Mouse (Mus musculus): ENCODE data around the gene Rnf113a2. TPM values are rescaled to one million over a fixed set of nuclear protein-coding genes. Genes with fewer than 3 reads are reported as not detected.

Rnf113a2 gene
- polyA plus RNA-seq, 1 experiment from 2014 or later = 11.7 TPM

- H3K27ac ChIP-seq (ENCODE audit: low read length) = no peak overlapping the region
- H3K9ac ChIP-seq (ENCODE audit: low read depth, low read length) = no peak overlapping the region
- H3K4me2 ChIP-seq (ENCODE audit: low read depth, low read length) = no peak overlapping the region
- no peaks in the 10 kb centered on the region; the same call in none of the 2 replicates for H3K36me3 ChIP-seq (ENCODE audit: control insufficient read depth, insufficient read depth)
- no peaks in the 10 kb centered on the region for H3K27me3 ChIP-seq (ENCODE audit: control insufficient read depth, insufficient read depth, low read depth, low read length)
- H3K4me3 ChIP-seq (ENCODE audit: low read depth, low read length) = no peak overlapping the region
- ATAC-seq (ENCODE audit: low read depth) = no peak
- WGBS (ENCODE audit: insufficient replicate concordance) = 41% methylated on average over 2 of the region's 2 CpGs
- H3K4me1 ChIP-seq (ENCODE audit: control insufficient read depth, low read depth, low read length) = no peaks in the 10 kb centered on the region
- no peaks in the 10 kb centered on the region for H3K9me3 ChIP-seq (replicated peaks; ENCODE audit: control insufficient read depth, low read length)
Observed at GRCm38 (mm10) chr12:84438697-84439096, 21.7 kb downstream of the Rnf113a2 start.

GRCm38 (mm10) chr12:84442526-84442925 is 25.5 kb downstream of the Rnf113a2 start:
- no peak for ATAC-seq (ENCODE audit: low read depth)
- no peaks in the 10 kb centered on the region; the same call in 1 of the 2 replicates for H3K27me3 ChIP-seq (ENCODE audit: control insufficient read depth, insufficient read depth, low read depth, low read length)
- no peak overlapping the region for H3K27ac ChIP-seq (ENCODE audit: low read length)
- H3K9ac ChIP-seq (ENCODE audit: low read depth, low read length) = no peak overlapping the region
- H3K4me3 ChIP-seq (ENCODE audit: low read depth, low read length) = no peak overlapping the region
- H3K36me3 ChIP-seq (ENCODE audit: control insufficient read depth, insufficient read depth) = no peaks in the 10 kb centered on the region; the same call in none of the 2 replicates
- WGBS (ENCODE audit: insufficient replicate concordance) = 59% methylated on average over 4 of the region's 4 CpGs
- H3K4me2 ChIP-seq (ENCODE audit: low read depth, low read length) = no peak overlapping the region
- no peaks in the 10 kb centered on the region for H3K9me3 ChIP-seq (replicated peaks; ENCODE audit: control insufficient read depth, low read length)
- H3K4me1 ChIP-seq (ENCODE audit: control insufficient read depth, low read depth, low read length) = no peaks in the 10 kb centered on the region

GRCm38 (mm10) chr12:84447386-84447785 is 30.4 kb downstream of the Rnf113a2 start:
- WGBS (ENCODE audit: insufficient replicate concordance) = 58% methylated on average over 1 of the region's 1 CpGs
- no peak for ATAC-seq (ENCODE audit: low read depth)
- no peak overlapping the region for H3K9ac ChIP-seq (ENCODE audit: low read depth, low read length)

GRCm38 (mm10) chr12:84448181-84448580 is 31.2 kb downstream of the Rnf113a2 start:
- 63% methylated on average over 6 of the region's 6 CpGs for WGBS (ENCODE audit: insufficient replicate concordance)
- peaks cover 13% of the 10 kb centered on the region for H3K4me1 ChIP-seq (ENCODE audit: control insufficient read depth, low read depth, low read length)

More at GRCm38 (mm10) chr12:84447386-84447785, 30.4 kb downstream of the Rnf113a2 start:
- H3K4me1 ChIP-seq (ENCODE audit: control insufficient read depth, low read depth, low read length) = peaks cover 5% of the 10 kb centered on the region
- H3K36me3 ChIP-seq (ENCODE audit: control insufficient read depth, insufficient read depth) = no peaks in the 10 kb centered on the region
- no peak overlapping the region for H3K4me3 ChIP-seq (ENCODE audit: low read depth, low read length)
- no peak overlapping the region for H3K27ac ChIP-seq (ENCODE audit: low read length)
- H3K27me3 ChIP-seq (ENCODE audit: control insufficient read depth, insufficient read depth, low read depth, low read length) = no peaks in the 10 kb centered on the region; the same call in 1 of the 2 replicates
- no peak overlapping the region for H3K4me2 ChIP-seq (ENCODE audit: low read depth, low read length)
- H3K9me3 ChIP-seq (replicated peaks; ENCODE audit: control insufficient read depth, low read length) = no peaks in the 10 kb centered on the region

GRCm38 (mm10) chr12:84449887-84450286 is 32.9 kb downstream of the Rnf113a2 start:
- 52% methylated on average over 10 of the region's 10 CpGs for WGBS (ENCODE audit: insufficient replicate concordance)

More at GRCm38 (mm10) chr12:84448181-84448580, 31.2 kb downstream of the Rnf113a2 start:
- H3K4me2 ChIP-seq (ENCODE audit: low read depth, low read length) = no peak overlapping the region
- no peak overlapping the region for H3K27ac ChIP-seq (ENCODE audit: low read length)
- H3K36me3 ChIP-seq (ENCODE audit: control insufficient read depth, insufficient read depth) = no peaks in the 10 kb centered on the region
- no peak for ATAC-seq (ENCODE audit: low read depth)
- no peaks in the 10 kb centered on the region for H3K9me3 ChIP-seq (replicated peaks; ENCODE audit: control insufficient read depth, low read length)
- H3K27me3 ChIP-seq (ENCODE audit: control insufficient read depth, insufficient read depth, low read depth, low read length) = no peaks in the 10 kb centered on the region; the same call in 1 of the 2 replicates
- H3K9ac ChIP-seq (ENCODE audit: low read depth, low read length) = no peak overlapping the region
- no peak overlapping the region for H3K4me3 ChIP-seq (ENCODE audit: low read depth, low read length)

GRCm38 (mm10) chr12:84450351-84450717 is 33.3 kb downstream of the Rnf113a2 start:
- peaks cover 22% of the 10 kb centered on the region for H3K4me1 ChIP-seq (ENCODE audit: control insufficient read depth, low read depth, low read length)
- no peaks in the 10 kb centered on the region for H3K9me3 ChIP-seq (replicated peaks; ENCODE audit: control insufficient read depth, low read length)
- WGBS (ENCODE audit: insufficient replicate concordance) = 0% methylated on average over 6 of the region's 6 CpGs
- peak overlapping the region; percentile 76 for H3K9ac ChIP-seq (ENCODE audit: low read depth, low read length)
- peak overlapping the region; percentile 87 for H3K27ac ChIP-seq (ENCODE audit: low read length)
- H3K4me2 ChIP-seq (ENCODE audit: low read depth, low read length) = peak overlapping the region; percentile 76
- H3K4me3 ChIP-seq (ENCODE audit: low read depth, low read length) = peak overlapping the region; percentile 91
- H3K27me3 ChIP-seq (ENCODE audit: control insufficient read depth, insufficient read depth, low read depth, low read length) = no peaks in the 10 kb centered on the region; the same call in 1 of the 2 replicates
- no peaks in the 10 kb centered on the region for H3K36me3 ChIP-seq (ENCODE audit: control insufficient read depth, insufficient read depth)
- 0 out of 2 replicates have a peak, but pooled peaks have one; percentile 0 for ATAC-seq (ENCODE audit: low read depth)

More at GRCm38 (mm10) chr12:84449887-84450286, 32.9 kb downstream of the Rnf113a2 start:
- Histone ChIP-seq H3K9me3 (replicated peaks; ENCODE audit: control insufficient read depth, low read length) (no peaks in the 10 kb centered on the region), H3K9ac (ENCODE audit: low read depth, low read length) (peak overlapping the region; percentile 76), H3K4me3 (ENCODE audit: low read depth, low read length) (peak overlapping the region; percentile 91), H3K4me2 (ENCODE audit: low read depth, low read length) (peak overlapping the region; percentile 76), H3K27ac (ENCODE audit: low read length) (peak overlapping the region; percentile 87), H3K27me3 (ENCODE audit: control insufficient read depth, insufficient read depth, low read depth, low read length) (no peaks in the 10 kb centered on the region; the same call in 1 of the 2 replicates), H3K36me3 (ENCODE audit: control insufficient read depth, insufficient read depth) (no peaks in the 10 kb centered on the region), H3K4me1 (ENCODE audit: control insufficient read depth, low read depth, low read length) (peaks cover 22% of the 10 kb centered on the region)
- ATAC-seq (ENCODE audit: low read depth) = no peak

GRCm38 (mm10) chr12:84450718-84451646 is 34.0 kb downstream of the Rnf113a2 start, which contains the start of the genes Aldh6a1 and Lin52:
Aldh6a1 (minus strand) TSS chr12:84451004.
Lin52 (plus strand) TSS chr12:84451422.
- Histone ChIP-seq H3K27me3 (ENCODE audit: control insufficient read depth, insufficient read depth, low read depth, low read length) (no peaks in the 10 kb centered on the region; the same call in 1 of the 2 replicates), H3K4me1 (ENCODE audit: control insufficient read depth, low read depth, low read length) (peaks cover 22% of the 10 kb centered on the region), H3K36me3 (ENCODE audit: control insufficient read depth, insufficient read depth) (no peaks in the 10 kb centered on the region), H3K9me3 (replicated peaks; ENCODE audit: control insufficient read depth, low read length) (no peaks in the 10 kb centered on the region), H3K27ac (ENCODE audit: low read length) (peak within 1 kb of the TSS; percentile 87), H3K4me3 (ENCODE audit: low read depth, low read length) (peak within 1 kb of the TSS; percentile 91), H3K9ac (ENCODE audit: low read depth, low read length) (peak within 1 kb of the TSS; percentile 76), H3K4me2 (ENCODE audit: low read depth, low read length) (peak within 1 kb of the TSS; percentile 76)
- WGBS (ENCODE audit: insufficient replicate concordance) = under 1% methylated on average over 49 of the region's 49 CpGs
- ATAC-seq (ENCODE audit: low read depth) = peak; percentile 94

GRCm38 (mm10) chr12:84451801-84452200 is 34.8 kb downstream of the Rnf113a2 start:
- Histone ChIP-seq H3K9me3 (replicated peaks; ENCODE audit: control insufficient read depth, low read length) (no peaks in the 10 kb centered on the region), H3K27me3 (ENCODE audit: control insufficient read depth, insufficient read depth, low read depth, low read length) (no peaks in the 10 kb centered on the region), H3K4me1 (ENCODE audit: control insufficient read depth, low read depth, low read length) (peaks cover 22% of the 10 kb centered on the region), H3K36me3 (ENCODE audit: control insufficient read depth, insufficient read depth) (no peaks in the 10 kb centered on the region), H3K27ac (ENCODE audit: low read length) (peak overlapping the region; percentile 85), H3K4me2 (ENCODE audit: low read depth, low read length) (peak overlapping the region; percentile 76), H3K4me3 (ENCODE audit: low read depth, low read length) (peak overlapping the region; percentile 91), H3K9ac (ENCODE audit: low read depth, low read length) (peak overlapping the region; percentile 71)
- WGBS (ENCODE audit: insufficient replicate concordance) = under 1% methylated on average over 11 of the region's 11 CpGs
- ATAC-seq (ENCODE audit: low read depth) = no peak
